Mouse (Mus musculus) heart, adult 8-10 months (tissue): ENCODE measurements around the gene Gm8947. TPM values are rescaled to one million over a fixed set of nuclear protein-coding genes. Genes with fewer than 3 reads are reported as not detected.
"Not testable (repeated sequence)": the region's sequence is repeated elsewhere in the genome, so short reads cannot be mapped to it uniquely, and the experiment has no call there.

ENCODE experiments used
- DNase-seq: peaks from one replicate; pipeline ENCODE4 v3.0.0; 2022; ENCODE audit warnings: low spot score
- total RNA-seq, 4 experiments: library from RNA; stranded (reverse); gene quantifications; 2 replicates each; pipeline ENCODE4 v1.2.4; 2022

The Gm8947 gene
- total RNA-seq = not detected

DNA sequence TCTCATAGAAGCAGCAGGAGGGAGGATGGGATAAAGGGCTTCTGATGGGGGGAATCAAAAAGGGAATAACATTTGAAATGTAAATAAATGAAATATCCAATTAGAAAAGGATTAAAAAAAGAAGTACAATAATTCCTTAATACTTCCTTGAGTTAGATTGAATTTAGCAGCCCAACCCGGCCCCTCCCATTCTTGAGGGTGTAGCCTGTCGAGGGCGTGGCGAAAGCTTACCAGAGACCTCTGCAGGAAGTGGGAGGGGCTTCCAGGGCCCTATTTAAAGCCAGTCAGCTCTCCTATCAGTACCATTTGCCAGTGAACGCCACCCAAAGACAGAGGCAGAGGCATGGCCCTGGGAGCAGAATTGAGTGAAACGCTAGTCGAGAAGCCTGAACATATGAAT is at the start of gene Gm8947:
TSS of gene Gm8947 (plus strand) at position 302 of the 400 bp plus-strand sequence.
- not testable (repeated sequence) for DNase-seq

DNA sequence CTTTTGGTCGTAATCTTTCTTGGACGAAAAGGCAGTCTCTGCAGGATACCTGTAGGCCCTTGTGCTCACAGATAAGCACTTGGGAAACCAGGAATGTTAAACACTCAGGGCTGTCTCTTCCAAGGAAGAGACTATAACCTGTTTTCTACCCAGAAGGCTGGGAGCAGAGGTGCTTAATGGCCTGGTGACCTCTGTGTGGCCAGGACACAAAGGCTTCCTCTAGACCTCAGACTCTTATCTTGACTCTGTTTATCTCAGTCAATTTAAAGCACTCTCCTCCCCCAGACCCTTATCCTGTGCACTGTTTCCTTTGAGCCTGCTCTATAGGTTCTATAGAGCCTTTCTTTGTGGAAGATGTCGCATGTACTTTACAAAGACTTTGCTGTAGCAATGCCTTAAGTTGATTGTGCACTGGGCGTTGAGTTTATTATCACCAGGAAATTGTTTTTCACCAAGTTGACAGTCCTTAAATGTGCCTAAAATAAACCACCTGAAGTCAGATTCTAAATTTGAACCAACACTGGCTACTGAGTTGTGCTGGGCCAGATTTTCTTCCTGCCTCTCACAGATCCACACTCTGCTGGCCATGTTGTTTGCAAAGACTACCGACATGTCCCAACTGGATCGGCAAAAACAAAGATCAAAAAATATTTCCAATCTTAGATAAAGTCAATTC is 47.6 kb upstream of the Gm8947 start:
- DNase-seq = peak; percentile 67

DNA sequence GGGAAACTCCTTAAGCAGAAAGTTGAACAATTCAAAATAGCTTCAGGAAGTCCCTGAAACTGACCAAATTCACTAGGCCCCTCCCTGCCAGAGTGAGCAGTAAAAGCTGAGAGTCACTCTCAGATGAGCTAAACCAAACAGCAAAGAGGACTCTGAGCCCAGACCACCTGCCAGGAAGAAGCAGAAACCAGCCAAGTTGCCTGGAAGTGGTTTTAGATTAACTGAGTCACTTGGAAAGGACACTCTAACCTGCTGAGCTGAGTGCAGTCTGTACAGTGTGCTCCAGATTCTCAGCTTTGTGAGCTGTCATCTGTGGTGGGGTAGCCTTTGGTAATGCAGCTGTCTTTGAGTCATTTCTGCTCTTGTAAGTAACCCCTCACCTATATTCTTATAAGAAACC is 44.4 kb upstream of the Gm8947 start:
- DNase-seq = no peak

DNA sequence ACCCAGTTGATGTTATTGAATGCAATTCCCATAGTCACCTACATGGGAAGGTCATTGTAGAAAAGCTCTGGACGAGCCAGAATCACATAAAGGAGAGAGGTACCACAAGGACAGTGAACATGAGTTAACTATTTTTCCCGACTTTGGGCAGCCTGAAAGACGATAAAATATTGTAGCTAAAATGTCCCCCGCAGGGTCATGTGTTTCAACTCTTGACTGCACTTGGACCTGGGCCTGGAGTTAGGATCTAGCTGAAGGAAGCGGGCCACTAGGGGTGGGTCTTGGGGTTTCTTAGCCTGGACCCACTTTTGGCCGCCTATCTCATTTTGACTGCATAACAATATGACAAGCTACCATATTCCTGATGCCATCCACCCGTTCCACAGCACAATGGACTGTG is 42.0 kb upstream of the Gm8947 start:
- DNase-seq = no peak

DNA sequence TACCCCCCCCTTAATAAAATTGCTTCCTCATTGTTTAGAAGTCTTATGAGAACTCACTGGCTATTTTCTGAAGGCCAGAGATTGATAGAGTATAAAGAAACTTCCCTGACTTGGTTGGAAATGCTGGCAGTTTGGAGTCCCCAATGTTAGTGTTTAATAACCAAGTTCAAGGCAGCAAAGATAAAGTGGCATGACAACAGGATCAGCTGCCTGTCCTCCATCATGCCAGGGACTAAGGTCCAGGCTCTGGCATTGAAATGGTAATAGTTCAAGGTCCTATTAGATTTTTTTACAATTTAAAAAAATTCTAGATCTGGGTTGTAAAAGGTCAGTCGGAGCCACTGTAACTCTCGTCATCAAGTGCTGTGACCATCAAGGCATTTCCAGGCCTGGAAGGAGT is 41.1 kb upstream of the Gm8947 start:
- no peak for DNase-seq

DNA sequence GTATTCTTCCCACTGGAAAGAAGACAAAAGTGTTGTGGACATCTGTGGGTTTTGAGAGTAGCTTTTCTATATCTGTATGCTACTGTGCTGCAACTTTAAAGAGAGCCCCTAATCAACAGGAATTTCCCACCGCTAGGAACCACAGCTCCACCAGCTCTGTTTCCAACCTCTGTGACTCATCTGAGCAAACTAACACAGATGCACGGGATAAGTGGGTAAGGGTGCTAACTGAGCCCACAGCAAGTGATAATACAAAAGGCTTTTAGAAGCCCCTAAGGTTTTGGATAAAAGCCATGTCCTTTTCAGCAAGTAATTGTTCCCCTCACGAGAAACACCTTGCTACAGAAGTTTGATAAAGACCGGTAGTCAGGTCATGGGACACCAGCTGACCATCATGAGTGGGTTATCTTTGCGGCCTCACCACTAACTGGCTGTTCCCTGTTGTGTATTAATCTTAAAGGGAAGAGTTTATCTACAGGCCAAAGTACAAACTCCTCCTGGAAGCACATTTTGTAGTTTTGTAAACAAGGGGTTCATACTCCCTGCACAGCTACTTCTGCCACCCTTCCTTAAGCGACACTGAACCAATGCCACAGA is 39.0 kb upstream of the Gm8947 start:
- peak; percentile 46 for DNase-seq

DNA sequence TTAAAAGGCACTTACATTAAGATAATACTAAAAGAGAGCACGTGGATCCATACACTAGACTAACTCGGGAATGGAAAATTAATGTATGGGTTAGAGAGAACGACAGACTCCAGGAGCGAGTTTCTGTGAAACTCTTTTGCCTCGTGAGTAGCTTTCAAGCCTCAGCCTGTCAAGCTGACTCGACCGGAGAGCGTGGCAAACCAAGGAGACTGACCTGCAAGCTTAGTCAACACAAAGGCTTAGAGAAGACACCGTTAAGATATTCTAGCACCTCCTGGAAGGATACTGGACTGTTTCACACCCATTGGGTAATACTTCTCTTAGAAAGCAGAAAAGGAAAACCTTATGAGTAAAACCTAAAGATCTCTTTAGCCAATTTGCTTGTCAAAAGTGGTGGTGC is 38.0 kb upstream of the Gm8947 start:
- not testable (repeated sequence) for DNase-seq

DNA sequence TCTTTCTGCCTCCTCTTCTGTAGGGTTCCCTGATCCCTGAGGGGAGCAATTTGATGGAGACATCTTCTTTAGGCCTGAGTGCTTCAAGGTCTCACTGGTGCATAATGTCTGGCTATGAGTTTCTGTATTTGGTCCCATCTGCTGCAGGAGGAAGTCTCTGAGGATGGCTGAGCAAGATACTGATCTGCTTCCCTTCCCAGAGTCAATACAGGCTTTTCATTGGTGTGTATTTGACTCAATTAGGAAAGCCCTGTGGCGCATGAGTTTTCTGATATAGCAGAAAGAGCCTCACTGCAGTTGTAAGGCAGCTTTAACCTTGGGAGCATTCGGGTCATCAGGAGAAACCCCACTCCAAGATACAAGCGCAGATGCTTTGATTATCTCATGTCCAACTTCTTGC is 36.0 kb upstream of the Gm8947 start:
- no peak for DNase-seq

DNA sequence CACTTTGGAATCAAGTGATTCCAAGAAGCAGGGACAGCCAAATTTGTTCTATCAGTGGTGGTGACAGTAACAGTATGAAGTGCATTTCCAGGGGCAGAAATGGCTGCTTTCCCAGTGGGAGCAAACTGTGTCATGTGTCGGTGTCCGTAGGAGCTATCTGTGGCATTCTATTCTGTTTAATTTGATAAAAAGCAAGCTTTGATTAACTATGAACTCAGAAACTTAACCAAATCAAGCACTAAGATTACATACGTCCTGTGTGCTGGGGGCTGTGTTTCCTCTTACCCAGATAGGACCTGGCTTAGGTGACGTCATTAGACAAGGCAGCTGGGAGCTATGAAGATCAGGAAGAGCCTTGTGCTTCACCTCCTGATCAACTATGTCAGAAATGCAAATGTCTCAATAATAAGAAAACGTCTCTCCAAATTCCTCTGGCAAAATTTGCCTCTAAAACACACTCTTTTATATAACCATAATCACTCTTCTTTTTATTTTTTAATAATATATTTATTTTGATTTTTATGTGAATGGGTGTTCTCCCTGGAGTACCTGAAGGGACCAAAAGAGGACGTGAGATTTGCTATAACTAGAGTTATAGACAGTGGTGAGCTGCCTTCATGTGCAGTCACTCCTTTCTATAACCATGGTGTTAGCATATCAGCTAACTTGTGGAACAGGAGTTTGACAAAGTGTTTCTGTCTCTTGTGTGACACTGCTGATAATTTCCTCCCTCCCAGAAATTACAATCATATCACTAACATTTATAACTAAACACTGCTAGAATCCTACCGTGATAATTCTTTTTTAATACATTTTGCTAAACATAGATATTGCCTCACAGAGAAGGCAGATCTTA is 35.2 kb upstream of the Gm8947 start:
- DNase-seq = no peak

DNA sequence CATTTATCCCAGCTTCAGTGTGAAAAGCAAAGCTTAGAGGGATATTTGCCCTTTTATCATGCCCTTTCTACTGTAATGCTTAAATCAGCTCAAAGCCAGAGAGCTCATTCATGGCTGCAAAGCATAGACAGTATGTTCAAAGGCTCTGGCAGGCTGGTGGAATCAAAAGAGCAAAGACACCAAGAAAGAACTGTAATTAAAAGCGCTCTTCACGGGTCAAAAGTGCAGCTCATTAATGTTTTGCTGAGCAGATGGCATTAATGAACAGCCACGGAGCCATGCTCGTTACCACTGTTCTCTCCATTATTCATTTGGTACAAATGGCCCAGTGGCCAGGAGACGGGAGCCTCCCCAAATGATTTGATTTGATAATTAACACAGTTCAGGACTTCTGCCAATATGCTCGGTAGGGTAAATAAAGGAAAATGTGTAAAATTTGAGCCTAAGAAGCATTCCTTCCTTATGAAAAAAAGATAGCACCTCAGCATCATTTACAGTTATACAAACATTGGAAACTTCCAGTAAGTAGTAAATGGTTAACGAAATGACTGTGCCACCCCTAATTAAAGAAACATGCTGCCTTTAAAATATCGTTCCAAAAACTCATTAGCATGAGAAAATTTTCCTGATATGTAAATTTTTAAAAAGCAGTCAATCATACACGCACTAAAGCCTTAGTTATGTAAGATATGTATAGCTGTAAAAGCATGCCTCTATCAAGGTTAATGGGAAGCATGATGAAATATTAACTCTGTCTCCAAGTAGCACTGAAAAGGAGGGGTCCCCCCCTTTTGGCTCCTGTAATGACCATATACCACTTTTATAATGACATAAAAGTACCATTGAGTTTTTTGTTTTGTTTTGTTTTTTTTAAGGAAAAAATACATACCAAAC is 34.0 kb upstream of the Gm8947 start:
- no peak for DNase-seq

DNA sequence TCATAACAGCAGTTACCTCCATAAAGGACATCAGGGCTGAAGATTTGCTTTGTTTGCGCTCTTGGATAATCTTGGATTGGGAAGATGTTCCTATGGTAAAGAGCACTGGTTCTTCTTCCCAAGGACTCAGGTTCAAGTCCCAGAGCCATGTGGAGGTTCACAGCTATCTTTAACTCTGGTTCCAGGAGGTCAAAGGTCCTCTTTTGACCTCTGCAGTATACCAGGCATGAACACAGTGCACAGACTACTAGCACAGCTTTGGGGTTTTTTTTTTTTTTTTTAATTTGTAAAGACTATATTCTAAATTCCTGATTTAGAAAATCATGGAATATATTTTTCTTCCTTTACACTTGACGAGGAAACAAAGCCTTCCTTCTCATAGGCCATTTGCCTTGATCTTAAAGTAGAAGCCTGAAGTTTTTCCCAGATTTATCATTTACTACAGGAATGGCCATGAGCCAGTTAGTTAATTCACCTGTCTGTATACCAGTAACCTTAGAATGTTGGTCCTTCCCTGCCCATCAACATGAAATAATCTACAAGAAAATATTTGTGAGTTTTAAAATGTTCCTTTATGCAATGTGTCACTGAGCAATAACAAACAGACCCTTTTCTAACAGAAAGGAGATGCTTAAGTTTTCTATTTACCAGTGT is 33.2 kb upstream of the Gm8947 start:
- no peak for DNase-seq

DNA sequence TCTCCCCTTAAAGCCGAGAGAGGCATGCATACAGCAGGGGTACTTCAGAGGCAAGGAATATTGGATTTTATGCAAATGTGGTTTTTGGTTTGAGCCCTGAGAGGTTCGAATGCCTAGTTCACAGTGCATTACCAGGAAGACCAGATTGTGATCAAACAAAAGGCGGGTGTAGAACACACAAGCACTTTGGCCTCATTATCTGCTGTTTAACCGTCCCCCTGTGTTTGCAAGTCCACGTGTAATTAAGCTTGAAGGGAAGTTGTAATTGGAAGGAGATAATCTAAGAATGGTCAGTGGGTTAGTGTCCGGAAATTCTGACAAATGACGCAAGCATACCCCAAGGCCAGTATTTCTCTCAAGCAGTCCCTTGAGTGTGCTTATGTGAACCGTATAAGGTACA is 26.1 kb upstream of the Gm8947 start:
- DNase-seq = no peak

DNA sequence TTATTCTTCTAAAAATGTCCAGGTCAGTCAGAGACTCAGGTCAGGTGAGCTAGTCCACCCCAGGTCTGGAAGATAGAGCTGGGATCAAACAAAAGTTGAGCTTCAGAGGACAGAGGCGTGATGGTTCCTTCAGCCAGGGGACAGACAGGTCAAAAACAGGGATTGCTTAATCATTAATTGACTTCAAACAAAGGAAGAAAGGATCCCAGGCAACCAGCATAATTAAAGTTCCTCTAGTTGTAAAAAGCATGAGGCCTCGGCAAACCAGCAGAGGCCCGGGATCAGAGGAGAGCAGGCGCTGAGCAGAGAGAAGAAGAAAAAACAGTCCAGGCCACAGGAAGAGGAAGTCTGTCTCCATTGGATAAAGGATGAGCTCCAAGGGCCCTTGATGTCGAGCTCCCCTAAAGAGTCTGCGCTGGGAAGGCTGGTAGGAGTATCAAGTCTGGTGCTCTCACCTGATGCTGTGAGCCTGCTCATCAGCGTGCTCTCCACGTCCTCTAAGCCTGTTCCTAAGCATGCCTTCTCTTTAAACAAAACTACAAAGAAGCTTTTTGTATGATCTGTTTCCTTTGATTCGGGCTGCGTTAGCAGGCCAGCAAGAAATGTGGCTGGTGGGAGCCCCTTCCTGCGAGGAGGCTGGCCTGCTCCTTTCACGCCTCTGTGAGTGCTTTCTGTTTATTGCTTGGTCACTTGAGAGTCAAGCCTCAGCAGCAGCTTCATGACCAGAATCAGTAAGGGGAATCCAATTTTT is 24.7 kb upstream of the Gm8947 start:
- no peak for DNase-seq

DNA sequence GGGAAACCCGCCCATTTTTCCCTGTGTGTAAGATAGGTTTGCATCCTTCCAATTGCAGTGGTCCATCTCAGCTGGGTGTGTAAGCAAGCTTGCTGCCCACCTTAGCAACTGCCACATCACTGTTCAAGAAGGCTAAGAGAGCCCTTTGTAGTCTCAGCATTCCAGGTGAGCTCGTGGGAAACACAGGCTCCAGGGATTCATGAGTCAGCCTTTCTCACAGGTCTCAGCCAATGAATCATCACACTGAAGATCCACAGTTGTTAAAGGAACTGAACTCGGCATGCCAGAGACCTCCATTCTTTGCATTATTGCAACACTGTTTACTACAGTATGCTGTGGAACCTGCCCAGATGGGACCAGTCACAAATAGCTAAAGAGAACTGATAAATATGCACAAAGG is 23.5 kb upstream of the Gm8947 start:
- DNase-seq = no peak

DNA sequence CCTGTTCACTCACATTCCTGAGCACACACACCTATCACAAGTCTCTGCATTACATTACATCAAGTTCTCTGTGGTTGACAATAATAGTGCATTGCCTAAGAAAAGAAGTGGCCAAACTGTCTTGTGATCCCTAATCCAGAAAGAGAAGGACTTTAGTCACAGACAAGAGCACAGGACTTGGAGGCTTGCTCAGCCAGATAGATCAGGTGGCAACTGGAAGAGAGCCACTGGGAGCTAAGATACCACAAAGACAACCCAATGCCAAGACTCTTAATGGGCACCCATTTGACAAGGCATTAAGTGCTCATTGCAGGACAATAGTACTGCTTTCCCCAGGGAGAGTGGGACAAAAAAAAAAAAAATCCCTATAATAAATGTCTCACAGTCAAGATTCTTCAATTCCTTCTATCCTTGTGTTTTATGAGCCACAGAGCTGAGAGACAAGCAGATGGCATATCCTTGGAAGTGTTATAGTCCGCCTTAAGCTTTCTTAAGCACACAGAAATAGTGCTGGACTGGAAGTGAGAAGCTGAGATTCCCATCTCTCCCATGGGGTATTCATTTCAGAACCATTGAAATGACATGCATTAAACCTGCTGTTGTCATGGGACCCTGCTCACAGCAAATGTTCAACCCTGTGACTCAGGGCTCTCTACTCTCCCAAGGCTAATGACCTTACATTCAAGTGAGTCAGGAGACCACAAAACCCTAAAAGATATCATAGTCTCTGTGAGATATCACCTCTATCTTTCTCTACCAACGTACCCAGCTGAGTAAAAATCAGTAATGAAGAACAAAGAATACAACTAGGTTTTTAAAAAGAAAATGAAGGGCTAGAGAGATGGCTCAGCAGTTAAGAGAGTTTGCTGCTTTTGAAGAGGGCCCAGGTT is 20.4 kb upstream of the Gm8947 start:
- peak; percentile 75 for DNase-seq

DNA sequence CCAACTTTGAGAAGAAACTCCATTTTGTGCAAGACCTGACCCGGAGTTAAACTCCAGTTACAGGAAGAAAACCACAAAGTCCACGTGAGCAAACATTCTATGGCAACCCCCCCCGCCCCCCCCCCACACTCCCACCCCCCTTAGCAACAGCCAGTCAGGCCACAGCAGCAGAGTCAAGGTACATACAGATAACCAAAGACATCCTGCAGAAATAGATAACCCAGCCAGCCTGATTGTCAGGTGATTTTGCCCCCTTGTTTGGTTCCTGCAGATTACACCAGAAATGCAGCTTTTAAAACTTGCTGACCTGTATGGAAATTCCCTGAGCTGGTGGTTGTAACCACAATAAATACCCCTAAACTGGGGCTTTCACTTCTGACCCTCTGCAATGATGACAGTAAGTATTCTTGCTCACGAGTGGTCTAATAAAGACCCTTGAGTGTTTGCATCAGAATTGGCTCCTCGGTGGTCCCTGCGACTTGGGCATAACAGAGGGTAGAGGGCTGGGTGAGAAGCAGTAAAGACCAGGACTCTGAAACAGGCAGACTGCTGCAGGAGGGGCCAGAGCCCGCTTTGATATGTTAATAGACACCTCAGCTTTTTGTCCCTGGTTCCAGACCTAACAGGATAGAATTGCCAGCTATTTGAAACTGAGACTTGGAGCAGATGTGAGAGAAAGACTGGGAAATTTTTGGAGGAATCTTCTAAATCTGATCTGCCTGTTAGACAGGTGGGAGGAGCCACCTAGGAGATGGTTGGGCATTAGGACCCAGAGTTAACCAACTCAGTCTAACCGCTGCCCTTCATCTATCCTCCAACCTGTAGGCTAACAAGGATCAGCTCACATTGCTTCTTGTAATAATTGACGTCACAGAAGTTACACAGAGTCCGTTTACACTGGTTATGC is 14.9 kb upstream of the Gm8947 start:
- no peak for DNase-seq

DNA sequence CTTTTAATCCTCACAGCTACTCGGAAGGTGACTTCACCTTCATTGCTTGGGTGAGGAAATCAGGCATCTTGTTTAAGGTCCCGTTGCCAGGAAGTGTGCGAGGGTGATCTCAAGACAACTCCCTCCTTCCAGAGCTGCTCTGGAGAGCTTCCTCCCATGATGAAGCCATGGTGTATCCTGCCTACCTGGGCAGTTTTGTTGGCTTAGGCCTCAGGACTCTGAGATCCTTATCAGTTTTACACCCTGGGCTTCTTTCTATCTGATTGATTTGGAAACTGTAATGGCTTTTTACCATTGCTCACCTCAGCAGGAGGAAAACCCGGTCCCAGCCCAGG is 14.3 kb upstream of the Gm8947 start:
- DNase-seq = no peak

DNA sequence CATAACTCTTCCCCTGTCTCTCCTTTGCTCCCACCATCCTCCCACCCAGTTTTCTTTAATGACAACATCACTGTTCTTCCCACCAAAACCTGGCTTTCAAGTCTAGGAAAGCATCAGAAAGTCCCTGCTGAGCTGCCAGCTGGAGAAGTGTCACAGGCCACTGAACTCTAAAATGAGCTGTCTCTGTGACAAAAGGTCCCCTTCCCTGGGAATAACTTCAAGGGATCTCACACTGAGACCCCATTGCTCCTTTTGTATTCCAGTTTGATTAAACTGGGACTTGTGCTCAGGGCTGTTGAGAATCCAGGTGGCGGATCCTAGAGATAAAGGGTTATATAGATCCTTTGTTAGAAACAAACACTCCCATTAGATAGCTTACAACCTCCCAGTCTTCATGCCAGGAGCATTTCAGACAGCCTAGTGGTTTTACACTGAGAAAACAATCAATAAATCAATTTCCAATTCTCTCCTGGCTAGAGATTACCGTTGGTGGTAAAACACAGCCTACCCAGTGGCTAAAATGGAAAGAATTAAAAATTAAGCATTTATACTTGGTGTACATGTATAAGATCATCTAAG is 13.6 kb upstream of the Gm8947 start:
- DNase-seq = no peak
